Mouse (Mus musculus): ENCODE measurements around the gene Atg101. TPM values are rescaled to one million over a fixed set of nuclear protein-coding genes. Genes with fewer than 3 reads are reported as not detected.

Gene Atg101
- polyA plus RNA-seq, 1 experiment from 2014 or later: 67.1 TPM

DNA sequence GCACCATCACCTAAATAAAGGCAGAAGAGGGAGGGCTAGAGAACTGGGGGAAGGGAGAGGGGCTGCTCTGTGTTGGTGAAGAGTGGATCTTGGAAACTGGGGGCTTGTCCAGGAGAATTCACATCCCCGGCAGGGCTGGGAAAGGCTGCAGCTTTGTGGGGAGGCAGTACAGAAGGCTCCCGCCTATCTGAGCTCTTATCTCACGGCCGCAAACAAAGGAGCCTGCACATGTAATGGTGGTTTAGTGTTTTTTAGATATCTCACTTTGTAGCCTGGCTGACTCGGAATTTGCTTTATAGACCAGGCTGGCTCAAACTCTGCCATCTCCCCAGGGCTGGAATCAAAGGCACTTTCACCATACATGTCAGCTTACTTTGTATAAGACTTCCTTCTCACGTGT lies 16.1 kb downstream of the Atg101 start:
- Histone ChIP-seq H3K4me3 (ENCODE audit: low read length) (no peak overlapping the region), H3K9ac (ENCODE audit: low read depth, low read length) (no peak overlapping the region), H3K36me3 (ENCODE audit: control insufficient read depth, insufficient read depth, low read length) (no peaks in the 10 kb centered on the region), H3K27me3 (replicated peaks; ENCODE audit: control insufficient read depth, insufficient read depth, low read length) (no peaks in the 10 kb centered on the region), H3K9me3 (ENCODE audit: control insufficient read depth, low read length) (no peaks in the 10 kb centered on the region), H3K27ac (ENCODE audit: low read length) (no peak overlapping the region), H3K4me1 (ENCODE audit: control insufficient read depth, insufficient read depth, low read length) (peaks cover 7% of the 10 kb centered on the region; the same call in 1 of the 2 replicates), H3K4me2 (ENCODE audit: low read depth, low read length) (no peak overlapping the region)
- ATAC-seq: no peak
- WGBS: 52% methylated on average over 6 of the region's 6 CpGs

DNA sequence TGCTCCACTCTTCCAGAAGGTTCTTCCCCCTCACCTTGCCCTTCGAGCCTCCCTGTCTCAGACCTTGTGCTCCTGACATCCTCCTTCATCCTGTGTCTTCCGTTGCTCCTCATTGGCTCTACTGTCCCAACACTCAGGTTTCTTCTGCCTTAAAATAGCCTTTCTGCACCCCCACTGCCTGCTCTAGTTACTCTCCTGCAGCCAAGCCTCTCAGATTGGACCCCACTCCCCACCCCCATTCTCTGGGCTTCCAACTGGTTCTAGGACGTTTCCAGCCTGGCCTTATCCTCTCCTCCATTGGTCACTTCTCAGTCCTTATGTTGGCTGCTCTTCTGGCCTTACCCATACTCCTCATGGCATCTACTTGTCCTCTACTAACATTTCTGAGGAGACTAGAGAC lies 18.1 kb downstream of the Atg101 start:
- Histone ChIP-seq H3K9ac (ENCODE audit: low read depth, low read length) (no peak overlapping the region), H3K27me3 (replicated peaks; ENCODE audit: control insufficient read depth, insufficient read depth, low read length) (no peaks in the 10 kb centered on the region), H3K4me3 (ENCODE audit: low read length) (no peak overlapping the region), H3K36me3 (ENCODE audit: control insufficient read depth, insufficient read depth, low read length) (no peaks in the 10 kb centered on the region), H3K4me2 (ENCODE audit: low read depth, low read length) (no peak overlapping the region), H3K27ac (ENCODE audit: low read length) (no peak overlapping the region), H3K4me1 (ENCODE audit: control insufficient read depth, insufficient read depth, low read length) (peaks cover 7% of the 10 kb centered on the region; the same call in 1 of the 2 replicates), H3K9me3 (ENCODE audit: control insufficient read depth, low read length) (no peaks in the 10 kb centered on the region)
- 81% methylated on average over 3 of the region's 3 CpGs for WGBS
- no peak for ATAC-seq

DNA sequence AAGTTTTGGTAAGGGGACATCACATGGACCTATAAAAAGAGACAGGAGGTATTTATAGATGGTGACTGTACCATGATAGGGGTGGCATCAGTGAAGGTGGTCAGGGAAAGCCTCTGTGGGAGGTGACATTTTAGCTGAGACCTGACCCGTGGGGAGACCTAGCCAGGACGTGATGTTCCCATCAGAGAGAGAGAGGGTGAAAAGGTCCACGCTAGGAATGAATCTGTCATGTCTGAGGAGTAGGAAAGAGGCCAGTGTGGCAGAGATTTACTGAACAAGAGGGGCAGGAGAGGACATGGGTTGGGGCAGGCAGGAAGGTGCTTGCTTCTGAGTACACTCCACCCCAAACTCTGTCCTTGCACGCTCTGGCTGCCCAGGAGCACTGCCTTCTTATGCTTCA lies 19.8 kb downstream of the Atg101 start:
- H3K9ac ChIP-seq (ENCODE audit: low read depth, low read length): no peak overlapping the region
- no peaks in the 10 kb centered on the region for H3K36me3 ChIP-seq (ENCODE audit: control insufficient read depth, insufficient read depth, low read length)
- ATAC-seq: no peak
- H3K9me3 ChIP-seq (ENCODE audit: control insufficient read depth, low read length): no peaks in the 10 kb centered on the region
- H3K4me3 ChIP-seq (ENCODE audit: low read length): no peak overlapping the region
- H3K4me2 ChIP-seq (ENCODE audit: low read depth, low read length): no peak overlapping the region
- WGBS: 81% methylated on average over 4 of the region's 4 CpGs
- H3K27me3 ChIP-seq (replicated peaks; ENCODE audit: control insufficient read depth, insufficient read depth, low read length): no peaks in the 10 kb centered on the region
- H3K4me1 ChIP-seq (ENCODE audit: control insufficient read depth, insufficient read depth, low read length): 0 out of 2 replicates have a peak, but pooled peaks cover 8% of the 10 kb centered on the region
- H3K27ac ChIP-seq (ENCODE audit: low read length): no peak overlapping the region

DNA sequence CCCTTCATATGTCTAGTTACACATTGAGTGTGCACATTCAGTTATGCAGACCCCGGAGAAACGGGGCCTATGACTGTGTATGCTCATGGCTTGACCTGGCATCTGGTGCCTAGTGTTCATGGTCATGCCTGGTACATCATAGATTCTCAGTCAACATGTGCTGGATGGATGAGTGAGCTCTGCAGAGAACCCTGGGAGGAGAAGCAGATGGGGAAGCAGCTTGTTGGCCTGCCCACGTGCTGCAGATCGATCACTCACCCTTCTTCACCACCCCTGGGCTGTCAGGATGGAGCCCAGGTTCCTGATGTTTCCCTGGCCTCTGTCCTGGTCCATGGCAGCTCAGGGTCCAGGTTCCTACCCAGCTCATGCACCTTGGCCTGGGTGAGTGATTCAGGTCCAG lies 22.4 kb downstream of the Atg101 start:
- no peak for ATAC-seq
- Histone ChIP-seq H3K27me3 (replicated peaks; ENCODE audit: control insufficient read depth, insufficient read depth, low read length) (no peaks in the 10 kb centered on the region), H3K4me2 (ENCODE audit: low read depth, low read length) (no peak overlapping the region), H3K4me1 (ENCODE audit: control insufficient read depth, insufficient read depth, low read length) (peaks cover 6% of the 10 kb centered on the region), H3K36me3 (ENCODE audit: control insufficient read depth, insufficient read depth, low read length) (no peaks in the 10 kb centered on the region), H3K9ac (ENCODE audit: low read depth, low read length) (no peak overlapping the region), H3K27ac (ENCODE audit: low read length) (no peak overlapping the region), H3K4me3 (ENCODE audit: low read length) (no peak overlapping the region), H3K9me3 (ENCODE audit: control insufficient read depth, low read length) (no peaks in the 10 kb centered on the region)
- WGBS: 85% methylated on average over 4 of the region's 4 CpGs

DNA sequence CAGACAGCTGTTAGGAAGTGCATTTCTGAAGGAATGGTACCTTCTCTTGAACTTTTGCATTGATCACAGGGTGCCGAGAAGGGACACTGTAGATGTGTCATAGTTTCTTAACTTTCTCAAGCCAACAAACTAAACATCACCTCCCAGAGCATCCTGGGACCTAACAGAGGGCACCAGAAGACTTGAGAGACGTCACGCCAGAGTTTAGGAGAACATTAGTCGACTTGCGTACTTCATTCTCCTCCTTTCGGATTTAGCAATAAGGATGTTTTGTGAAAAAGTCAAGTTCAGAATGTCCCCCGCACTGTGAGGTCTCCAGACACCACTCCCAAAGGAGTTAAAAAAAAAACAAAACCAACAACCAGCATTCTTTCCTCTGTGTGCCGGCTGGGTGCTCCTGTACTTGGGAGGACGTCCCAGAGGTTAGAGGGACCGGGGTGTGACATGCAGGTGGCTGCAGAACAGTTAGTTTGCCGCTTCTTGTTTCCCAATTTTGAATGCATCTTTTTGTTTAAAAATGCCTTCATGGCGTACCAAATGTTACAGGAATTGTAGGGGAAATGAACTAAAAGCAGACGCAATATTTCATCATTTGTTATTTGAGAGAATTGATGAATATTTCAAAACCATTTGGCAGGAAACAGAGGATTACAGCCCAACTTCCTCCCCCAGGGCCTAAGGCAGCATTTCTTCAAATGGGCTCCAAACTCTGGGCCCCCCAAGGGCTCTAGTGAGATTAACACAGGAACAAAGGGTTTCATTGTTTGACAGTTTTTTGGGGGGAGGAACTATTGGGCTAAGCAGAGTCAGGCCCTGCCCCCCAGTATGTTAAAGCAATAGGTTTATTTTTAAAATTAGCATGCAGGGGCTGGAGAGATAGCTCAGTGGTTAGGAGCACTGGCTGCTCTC lies 24.6 kb downstream of the Atg101 start:
- 62% methylated on average over 13 of the region's 13 CpGs for WGBS
- H3K9me3 ChIP-seq (ENCODE audit: control insufficient read depth, low read length): no peaks in the 10 kb centered on the region
- H3K4me3 ChIP-seq (ENCODE audit: low read length): no peak overlapping the region
- no peaks in the 10 kb centered on the region for H3K36me3 ChIP-seq (ENCODE audit: control insufficient read depth, insufficient read depth, low read length)
- no peak for ATAC-seq
- H3K27me3 ChIP-seq (replicated peaks; ENCODE audit: control insufficient read depth, insufficient read depth, low read length): no peaks in the 10 kb centered on the region
- no peak overlapping the region for H3K27ac ChIP-seq (ENCODE audit: low read length)
- H3K9ac ChIP-seq (ENCODE audit: low read depth, low read length): no peak overlapping the region
- H3K4me1 ChIP-seq (ENCODE audit: control insufficient read depth, insufficient read depth, low read length): peaks cover 6% of the 10 kb centered on the region
- no peak overlapping the region for H3K4me2 ChIP-seq (ENCODE audit: low read depth, low read length)

DNA sequence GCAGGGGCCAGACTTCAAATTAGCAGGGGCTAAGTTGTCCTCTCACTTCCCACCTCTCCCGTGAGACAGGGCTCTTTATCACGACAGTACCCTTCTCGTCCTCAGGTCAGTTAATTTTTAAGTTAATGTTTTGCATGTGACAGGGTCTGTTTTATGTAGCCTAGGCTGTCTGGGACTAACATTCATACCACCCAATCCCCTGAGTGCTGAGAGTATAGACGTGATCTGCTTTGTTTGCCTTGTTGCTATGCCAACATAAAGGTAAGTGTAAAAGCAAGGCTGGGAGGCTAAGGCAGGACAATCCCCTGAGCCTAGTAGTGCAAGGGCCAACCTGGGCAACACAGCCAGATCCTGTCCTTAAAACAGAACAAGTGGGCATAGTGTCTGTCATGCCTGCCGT lies 25.4 kb downstream of the Atg101 start:
- H3K9ac ChIP-seq (ENCODE audit: low read depth, low read length): no peak overlapping the region
- H3K36me3 ChIP-seq (ENCODE audit: control insufficient read depth, insufficient read depth, low read length): no peaks in the 10 kb centered on the region
- no peak overlapping the region for H3K4me2 ChIP-seq (ENCODE audit: low read depth, low read length)
- no peaks in the 10 kb centered on the region for H3K27me3 ChIP-seq (replicated peaks; ENCODE audit: control insufficient read depth, insufficient read depth, low read length)
- no peaks in the 10 kb centered on the region for H3K9me3 ChIP-seq (ENCODE audit: control insufficient read depth, low read length)
- ATAC-seq: no peak
- H3K4me3 ChIP-seq (ENCODE audit: low read length): no peak overlapping the region
- no peak overlapping the region for H3K27ac ChIP-seq (ENCODE audit: low read length)
- WGBS: 30% methylated on average over 5 of the region's 5 CpGs
- peaks cover 6% of the 10 kb centered on the region for H3K4me1 ChIP-seq (ENCODE audit: control insufficient read depth, insufficient read depth, low read length)

DNA sequence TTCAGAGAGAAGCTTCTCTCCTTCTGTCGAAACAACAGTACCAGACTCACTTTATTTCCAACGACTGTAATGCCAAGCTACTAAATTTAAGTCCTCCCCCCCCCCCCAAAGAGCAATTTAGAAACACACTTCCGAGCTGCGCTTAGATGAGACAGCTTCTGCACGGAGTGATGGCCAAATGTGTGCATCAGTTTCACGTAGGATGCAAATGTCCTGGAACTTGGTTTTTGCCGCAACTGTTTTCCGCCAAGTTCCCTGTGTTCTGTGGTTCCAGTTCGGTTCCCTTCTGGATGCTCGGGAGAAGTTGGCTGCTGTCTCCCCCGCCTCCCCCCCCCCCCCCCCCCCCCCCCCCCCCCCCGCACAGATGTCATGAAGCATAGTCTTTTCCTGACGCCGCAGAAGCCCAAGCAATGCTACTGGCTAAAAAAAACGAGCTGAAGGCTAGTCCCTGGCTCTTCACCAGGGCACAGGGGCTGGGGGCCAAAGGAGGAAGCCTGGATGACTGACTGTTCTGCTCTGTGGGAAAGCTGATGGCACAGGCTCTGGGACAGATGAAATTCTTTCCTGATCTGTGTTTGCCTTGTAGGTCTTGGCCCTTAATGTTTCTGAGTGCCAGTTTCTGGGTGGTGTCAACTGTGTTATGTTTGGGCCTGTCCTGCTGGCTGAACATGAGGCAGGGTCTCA lies 27.2 kb downstream of the Atg101 start:
- H3K9me3 ChIP-seq (ENCODE audit: control insufficient read depth, low read length): no peaks in the 10 kb centered on the region
- no peak overlapping the region for H3K9ac ChIP-seq (ENCODE audit: low read depth, low read length)
- no peaks in the 10 kb centered on the region for H3K27me3 ChIP-seq (replicated peaks; ENCODE audit: control insufficient read depth, insufficient read depth, low read length)
- H3K36me3 ChIP-seq (ENCODE audit: control insufficient read depth, insufficient read depth, low read length): no peaks in the 10 kb centered on the region
- H3K4me3 ChIP-seq (ENCODE audit: low read length): no peak overlapping the region
- 50% methylated on average over 14 of the region's 15 CpGs for WGBS
- H3K4me2 ChIP-seq (ENCODE audit: low read depth, low read length): no peak overlapping the region
- ATAC-seq: no peak
- no peak overlapping the region for H3K27ac ChIP-seq (ENCODE audit: low read length)
- H3K4me1 ChIP-seq (ENCODE audit: control insufficient read depth, insufficient read depth, low read length): peaks cover 6% of the 10 kb centered on the region

DNA sequence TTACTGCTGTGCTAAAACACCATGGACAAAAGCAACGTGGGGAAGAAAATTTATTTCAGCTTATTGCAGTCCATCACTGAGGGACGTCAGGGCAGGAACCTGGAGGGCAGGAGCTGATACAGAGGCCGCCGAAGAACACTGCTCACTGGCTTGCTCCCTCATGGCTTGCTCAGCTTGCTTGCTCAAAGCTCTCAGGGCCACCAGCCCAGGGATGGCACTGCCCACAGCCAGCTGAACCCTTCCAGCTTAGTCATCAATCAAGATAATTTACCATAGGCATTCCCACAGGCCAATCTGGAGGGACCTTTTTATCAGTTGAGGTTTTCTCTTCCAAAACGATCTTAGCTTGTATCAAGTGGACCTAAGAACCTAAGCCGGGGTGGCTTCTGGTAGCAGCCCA lies 27.9 kb downstream of the Atg101 start:
- Histone ChIP-seq H3K4me1 (ENCODE audit: control insufficient read depth, insufficient read depth, low read length) (peaks cover 9% of the 10 kb centered on the region), H3K27me3 (replicated peaks; ENCODE audit: control insufficient read depth, insufficient read depth, low read length) (no peaks in the 10 kb centered on the region), H3K36me3 (ENCODE audit: control insufficient read depth, insufficient read depth, low read length) (no peaks in the 10 kb centered on the region), H3K27ac (ENCODE audit: low read length) (no peak overlapping the region), H3K4me2 (ENCODE audit: low read depth, low read length) (no peak overlapping the region), H3K9ac (ENCODE audit: low read depth, low read length) (no peak overlapping the region), H3K9me3 (ENCODE audit: control insufficient read depth, low read length) (no peaks in the 10 kb centered on the region), H3K4me3 (ENCODE audit: low read length) (no peak overlapping the region)
- 78% methylated on average over 6 of the region's 6 CpGs for WGBS
- no peak for ATAC-seq

DNA sequence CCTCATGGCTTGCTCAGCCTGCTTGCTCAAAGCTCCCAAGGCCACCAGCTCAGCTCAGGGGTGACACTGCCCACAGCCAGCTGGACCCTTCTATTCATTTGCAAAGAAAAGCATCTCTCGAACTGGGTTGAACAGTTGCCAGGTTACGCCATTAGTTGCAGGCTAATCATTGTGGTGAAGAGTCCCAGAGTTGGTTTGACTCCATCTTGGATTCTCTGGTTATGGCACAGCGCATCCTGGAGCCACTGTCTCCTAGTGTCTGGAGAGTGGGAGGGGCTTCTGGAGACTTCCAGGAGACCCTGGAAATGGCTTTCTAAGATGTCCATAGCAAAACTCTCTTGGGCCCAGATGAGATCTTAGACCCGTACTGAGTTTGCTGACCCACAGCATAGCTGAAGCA lies 31.3 kb downstream of the Atg101 start:
- Histone ChIP-seq H3K4me2 (ENCODE audit: low read depth, low read length) (no peak overlapping the region), H3K27ac (ENCODE audit: low read length) (no peak overlapping the region), H3K9ac (ENCODE audit: low read depth, low read length) (no peak overlapping the region), H3K9me3 (ENCODE audit: control insufficient read depth, low read length) (no peaks in the 10 kb centered on the region), H3K4me1 (ENCODE audit: control insufficient read depth, insufficient read depth, low read length) (peaks cover 12% of the 10 kb centered on the region), H3K4me3 (ENCODE audit: low read length) (no peak overlapping the region), H3K36me3 (ENCODE audit: control insufficient read depth, insufficient read depth, low read length) (no peaks in the 10 kb centered on the region), H3K27me3 (replicated peaks; ENCODE audit: control insufficient read depth, insufficient read depth, low read length) (no peaks in the 10 kb centered on the region)
- ATAC-seq: no peak
- WGBS: 89% methylated on average over 4 of the region's 4 CpGs
